Mouse (Mus musculus) mouse trophoblast stem cell (cell line): ENCODE results near the gene Als2.

ENCODE experiments used
- in situ Hi-C, 2 experiments: fragments of 300-500 bp; cut with MseI, MboI; formaldehyde crosslinking; loops; 2 replicates in 1 of 2; 3 replicates in 1 of 2; pipeline ENCODE4 v1.15.1; 2025

The Als2 gene

DNA sequence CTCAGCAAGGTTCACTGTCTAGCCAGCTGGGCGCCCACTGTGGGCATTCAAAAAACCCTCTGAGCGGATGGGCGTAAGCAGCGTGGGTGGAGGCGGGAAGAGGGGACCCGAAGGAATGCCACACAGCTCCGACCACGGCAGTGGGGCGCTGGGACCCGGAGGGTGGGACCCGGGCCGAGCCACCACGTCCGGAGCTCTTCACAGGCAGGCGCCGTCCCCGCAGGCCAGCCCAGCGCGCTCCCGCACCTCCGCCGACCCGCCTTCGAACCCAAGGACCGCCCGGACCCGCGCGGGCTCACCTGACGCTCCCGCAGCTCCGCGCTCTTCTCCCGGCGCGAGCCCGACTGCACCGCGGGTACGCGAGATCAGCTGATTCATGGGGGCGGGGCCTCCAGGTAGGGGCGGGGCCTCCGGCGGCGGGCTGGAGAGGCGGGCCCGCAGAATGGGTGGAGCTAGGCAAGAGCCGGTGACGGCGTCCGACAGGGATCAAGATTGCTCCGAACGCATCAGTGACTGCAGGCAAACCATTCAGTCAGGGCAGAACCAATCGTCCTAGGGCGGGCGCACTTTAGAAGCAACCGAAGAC lies at the start of gene Als2:
Gene Als2, minus strand, starts transcription at position 376 of the 586 bp plus-strand sequence.
- in situ Hi-C loops = loop anchor here in 1 of 2 experiments (5.0 to 10.0 kb wide), 2 partner anchors 92 to 170 kb away; no protein-coding TSS in a partner anchor

DNA sequence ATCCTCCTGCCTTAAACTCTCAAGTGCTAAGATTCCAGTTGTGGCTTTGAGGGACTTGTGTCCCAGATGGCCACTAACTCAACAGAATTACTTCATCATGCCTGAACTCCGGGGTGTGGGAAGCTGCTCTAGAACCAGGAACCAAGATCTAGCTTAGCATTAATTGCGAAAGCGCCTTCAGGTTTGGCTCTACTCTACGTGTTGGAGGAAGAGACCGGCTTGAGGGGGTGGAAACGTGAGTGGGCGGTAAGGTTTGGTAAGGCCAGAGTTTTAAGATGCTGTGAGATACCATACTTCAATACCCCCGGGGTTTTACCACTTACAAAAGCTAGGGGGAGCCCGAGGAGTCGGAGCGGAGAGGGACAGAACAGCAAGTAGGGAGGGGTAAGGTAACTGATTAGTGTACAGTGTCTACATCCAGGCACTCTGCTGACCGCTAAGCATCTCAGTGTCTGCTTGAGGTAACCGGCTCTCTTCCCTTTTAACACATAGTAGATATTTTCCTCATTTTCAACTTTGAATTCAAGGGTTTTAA lies 49.4 kb upstream of the Als2 start:
- in situ Hi-C loops = no loop called here

DNA sequence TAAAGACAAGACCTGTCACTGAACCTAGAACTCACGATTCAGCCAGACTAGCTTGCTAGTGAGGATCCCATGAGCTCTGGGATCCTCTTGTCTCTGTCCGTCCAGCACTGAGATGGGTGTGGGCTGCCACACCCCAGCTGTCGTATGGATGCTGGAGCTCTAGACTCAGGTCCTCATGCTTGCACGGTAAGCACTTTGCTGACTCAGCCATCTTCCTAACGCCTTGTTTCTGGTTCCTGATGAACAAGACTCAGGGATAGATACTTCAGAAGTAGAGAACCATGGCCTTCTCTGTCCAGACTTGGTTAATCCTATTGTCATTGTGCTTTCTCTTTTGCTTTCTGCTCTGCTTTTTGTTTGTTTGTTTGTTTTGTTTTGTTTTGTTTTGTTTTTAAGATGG lies 48.8 kb upstream of the Als2 start:
- in situ Hi-C loops = no loop called here

DNA sequence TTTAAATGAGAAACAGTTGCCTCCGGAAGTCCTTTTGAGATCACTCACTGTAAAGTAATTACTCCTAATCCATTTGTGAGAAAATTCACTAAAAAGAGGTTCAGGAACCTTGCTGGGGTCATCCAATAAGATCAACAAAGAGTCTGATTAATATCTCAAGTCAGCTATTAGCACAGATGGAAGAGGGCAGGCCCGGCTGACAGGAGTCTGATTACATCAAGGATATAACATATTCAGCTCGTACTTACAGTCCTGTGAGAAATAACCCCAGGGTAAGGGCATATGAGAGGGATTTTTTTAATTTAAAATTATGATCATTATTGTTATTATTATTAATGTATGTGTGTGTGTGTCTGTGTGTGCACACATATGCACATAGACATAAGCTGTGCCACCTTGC lies 35.2 kb upstream of the Als2 start:
- in situ Hi-C loops = no loop called here

DNA sequence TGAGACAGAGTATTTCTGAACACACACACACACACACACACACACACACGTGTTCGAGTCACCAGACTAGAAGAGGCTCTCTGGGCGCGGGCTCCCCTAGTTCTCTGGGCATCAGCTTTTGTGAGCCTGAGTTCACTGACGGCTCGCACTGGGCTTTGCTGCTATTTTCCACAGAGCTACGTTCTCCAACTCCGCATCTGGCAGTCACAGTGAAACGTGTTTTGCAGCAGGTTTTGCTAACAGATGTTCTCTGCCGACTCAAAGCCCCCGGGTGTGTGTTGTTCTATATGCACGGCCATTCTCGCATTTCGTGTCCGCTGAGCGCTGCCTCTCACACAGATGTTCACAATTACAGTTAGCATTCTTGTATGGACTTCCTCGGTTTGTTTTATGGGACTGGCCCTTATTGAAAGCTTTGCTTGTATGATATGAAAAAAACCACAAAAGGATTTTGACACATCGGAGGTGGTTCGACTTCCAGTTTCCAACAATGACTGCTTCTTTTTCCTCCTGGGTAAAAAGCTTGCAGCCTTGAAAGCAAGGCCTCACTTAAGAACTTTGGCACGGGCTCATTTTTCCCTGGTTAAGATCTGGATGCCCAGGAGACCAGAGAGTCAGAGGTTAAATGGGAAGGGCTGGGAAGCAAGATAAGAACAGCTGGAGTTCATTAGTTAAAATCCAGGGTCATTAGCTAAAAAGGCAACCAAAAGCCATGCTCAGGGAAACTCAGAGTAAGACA lies 33.1 kb upstream of the Als2 start:
- in situ Hi-C loops = no loop called here

DNA sequence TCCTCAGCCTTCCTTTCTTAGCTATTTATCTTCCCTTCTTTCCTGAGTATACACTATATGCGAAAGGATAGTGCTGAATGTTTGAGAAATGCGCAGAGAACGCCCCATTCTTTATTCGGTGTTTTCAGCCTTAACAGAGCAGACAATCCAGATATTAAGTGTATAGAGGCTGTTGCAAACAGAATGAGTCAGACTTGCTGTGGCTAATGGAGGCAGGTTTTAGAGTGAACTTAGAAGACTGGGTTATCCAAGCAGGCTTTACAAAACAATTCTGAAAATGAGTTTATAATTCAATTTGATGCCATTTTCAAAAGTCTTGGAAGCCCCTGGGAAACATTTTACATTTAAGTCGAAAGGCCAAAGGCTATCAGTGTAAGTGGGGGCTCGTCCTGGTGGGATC lies 32.4 kb upstream of the Als2 start:
- in situ Hi-C loops = no loop called here

DNA sequence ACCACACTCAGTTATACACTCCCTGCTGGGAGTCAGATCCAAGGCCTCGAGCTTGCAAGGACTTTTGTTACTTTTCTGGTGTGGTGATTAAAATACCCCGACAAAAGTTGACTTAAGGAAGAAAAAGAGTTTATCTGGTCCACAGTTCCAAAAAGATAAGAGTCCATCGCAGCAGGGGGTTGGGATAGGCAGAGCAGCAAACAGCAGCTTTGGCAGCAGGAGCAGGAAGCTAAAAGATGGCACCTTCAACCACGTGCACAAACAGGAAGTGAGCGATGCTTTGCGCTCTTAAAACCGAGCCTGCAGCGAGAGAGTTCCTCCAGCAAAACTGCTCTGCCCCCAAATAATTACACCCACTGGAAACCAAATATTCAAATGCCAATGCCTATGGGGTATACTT lies 31.9 kb upstream of the Als2 start:
- in situ Hi-C loops = no loop called here

DNA sequence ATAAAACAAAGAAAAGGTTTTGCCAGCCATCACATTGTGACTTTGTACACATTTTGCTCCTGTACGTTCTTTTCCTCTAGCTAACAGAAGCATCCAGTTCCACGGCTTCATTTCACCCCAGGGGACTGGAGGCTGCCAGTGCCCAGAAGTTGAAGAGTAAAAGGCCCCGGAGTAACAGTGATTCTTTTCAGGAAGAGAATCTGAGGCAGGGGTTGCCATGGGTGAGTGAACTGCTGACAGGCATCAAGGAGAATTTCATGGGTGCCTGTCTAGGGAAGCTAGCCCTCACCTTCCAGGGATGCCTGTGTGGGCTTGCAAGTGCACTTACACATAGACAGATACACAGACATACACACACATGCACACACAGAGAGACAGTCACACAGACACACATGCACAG lies 20.7 kb upstream of the Als2 start:
- in situ Hi-C loops = no loop called here

DNA sequence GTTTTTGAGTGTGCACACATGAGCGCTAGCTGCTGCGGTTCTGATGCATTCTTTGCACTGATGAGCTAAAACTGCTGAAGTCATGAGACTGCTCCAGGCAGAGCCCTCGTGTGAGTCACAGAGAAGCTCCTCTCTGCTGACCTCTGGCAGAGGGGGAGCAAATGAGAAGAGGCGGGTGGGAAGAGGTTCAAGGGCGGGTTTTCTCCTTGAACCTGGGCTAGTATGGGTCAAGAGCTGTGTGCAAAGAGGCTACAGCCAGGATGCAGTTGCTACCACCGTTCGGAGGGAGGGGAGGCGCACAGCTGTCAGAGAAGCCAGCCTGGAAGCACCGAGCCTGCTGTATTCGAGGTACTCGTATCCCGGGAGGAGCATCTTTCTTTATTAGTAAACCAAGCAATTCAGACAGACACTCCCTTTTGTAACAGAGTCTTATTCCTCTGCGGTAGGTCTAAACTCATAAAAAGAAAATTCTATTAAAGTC lies 19.8 kb upstream of the Als2 start, which contains the start of gene Cdk15:
Gene Cdk15, plus strand, starts transcription at position 156 of the 481 bp plus-strand sequence.
- in situ Hi-C loops = no loop called here

DNA sequence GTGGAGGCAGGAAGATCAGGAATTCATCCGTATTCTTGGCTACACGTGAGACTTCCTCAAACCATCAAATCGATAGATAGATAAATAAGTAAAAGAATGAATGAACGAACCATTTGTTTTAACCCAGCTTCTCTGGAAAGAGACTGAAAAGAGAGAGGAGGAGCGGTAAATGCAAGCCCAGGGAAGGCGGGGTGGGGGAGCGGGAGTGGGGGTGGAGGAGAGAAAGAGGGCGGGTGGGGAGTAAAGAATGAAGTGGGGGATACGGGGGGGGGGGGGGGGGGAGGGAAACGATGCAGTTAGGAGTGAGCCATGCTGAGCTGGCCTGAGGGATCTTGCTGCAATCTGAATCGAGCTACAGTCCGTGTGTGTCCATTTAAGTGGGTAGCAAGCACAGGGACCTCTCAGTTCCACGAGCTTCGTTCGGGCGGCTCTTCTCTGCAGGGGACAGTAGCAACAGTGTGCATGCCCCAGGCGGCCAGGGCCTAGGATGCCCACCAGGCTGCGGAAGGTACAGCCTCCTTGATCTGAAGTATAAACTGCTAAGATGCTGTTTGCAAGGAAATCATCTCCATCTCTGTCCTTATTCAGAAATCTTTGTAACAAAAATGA lies 16.4 kb upstream of the Als2 start:
- in situ Hi-C loops = no loop called here

DNA sequence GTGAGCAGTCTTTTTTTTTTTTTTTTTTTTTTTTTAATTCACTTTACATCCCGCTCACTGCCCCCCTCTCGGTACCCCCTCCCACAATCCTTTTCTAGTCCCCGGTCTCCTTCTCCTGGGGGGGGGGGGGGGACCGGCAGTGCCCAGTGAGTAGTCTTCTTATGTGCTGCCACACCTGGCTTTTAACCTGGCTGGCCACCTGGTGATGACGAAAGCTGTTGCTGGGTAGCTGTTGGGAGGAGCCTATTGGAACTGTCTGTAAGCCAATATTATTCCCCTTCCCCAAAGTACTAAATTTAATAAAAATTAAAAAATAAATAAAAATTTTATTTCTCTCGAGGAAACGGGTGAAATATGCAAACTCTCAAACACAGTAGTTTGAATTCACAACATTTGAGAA lies 15.7 kb upstream of the Als2 start:
- in situ Hi-C loops = no loop called here

DNA sequence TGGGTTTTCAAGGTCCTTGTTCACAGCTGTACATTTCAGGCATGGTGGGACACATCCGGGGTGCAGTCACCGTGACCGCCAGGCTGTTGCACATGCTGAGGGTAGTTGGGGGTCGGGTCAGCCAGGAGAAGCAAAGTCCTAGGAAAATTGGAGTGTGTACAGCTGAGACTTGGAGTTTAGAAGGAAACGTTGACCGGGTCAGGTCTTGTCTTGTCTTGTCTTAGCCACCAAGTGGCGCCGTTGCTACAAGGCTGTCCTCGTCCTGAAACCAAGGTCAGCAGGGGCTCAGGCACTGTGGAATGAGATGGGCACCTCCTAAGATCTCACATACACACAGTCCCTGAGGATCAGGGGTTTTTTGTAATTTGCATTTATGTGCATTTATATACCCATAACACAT lies 10.6 kb upstream of the Als2 start:
- in situ Hi-C loops = no loop called here

DNA sequence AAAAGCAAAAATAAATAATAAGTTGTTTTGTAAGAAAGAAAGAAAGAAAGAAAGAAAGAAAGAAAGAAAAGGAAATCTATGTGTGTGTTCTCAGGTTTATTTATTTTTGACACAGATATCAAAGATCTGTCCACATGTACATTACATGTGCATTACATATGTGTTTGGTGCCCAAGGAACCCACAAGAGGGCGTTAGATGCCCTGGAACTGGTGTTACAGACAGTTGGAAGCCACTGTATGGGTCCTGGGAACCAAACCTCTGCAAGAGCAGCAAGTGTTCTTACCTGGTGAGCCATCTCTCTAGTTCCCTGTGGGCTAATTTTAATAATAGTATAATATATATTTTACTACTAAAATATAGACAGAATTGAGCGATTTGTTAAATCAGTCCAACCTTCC lies 6.7 kb upstream of the Als2 start:
- in situ Hi-C loops = no loop called here

DNA sequence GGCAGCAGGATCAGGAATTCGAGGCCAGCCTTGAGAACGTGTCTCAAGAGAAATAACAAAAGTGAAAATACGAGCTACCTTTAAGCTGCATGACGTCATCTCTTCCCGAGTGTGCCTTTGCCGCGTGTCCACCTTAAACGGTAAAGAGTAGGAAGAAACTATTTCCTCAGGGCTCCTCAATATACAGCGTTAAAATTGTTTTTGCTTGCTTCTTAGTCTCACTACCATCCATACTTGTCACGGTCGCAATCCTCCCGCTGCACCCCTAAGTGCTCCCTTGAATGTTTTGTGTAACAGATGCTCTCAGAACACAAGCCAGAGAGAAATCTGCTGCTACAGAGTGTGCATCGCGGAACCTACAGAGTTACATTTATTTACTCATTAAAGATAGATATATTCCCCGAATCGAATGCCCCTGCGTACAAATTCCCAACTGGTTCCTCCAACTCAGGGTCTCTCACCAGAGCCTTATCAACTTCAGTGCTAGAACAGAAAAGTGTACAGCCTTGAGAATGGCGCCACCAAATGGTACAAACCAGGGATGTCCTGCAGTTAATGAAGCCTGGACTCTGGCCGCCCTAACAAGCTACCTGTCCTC lies 682 bp upstream of the Als2 start:
- in situ Hi-C loops = loop anchor here in 1 of 2 experiments (5.0 to 10.0 kb wide), 2 partner anchors 93 to 170 kb away; no protein-coding TSS in a partner anchor

DNA sequence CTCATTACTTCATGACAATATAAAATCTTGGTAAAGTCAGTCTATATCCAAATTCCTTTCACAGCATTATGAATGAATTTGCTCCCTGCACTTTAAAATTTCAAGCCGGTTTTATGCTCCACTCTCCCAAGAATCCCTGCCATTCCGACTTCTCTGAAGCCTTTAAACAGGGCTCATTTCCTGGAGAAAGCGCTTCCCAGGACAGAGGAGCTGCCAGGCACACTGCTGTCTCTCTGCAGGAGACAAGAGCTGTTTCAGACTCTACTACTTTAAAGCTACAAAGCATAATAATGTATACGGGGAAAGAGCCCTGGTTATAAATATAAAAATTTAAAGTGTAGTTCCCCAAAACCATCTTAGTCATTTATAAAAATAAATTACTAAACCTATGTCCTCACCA lies 7.8 kb downstream of the Als2 start:
- in situ Hi-C loops = no loop called here

DNA sequence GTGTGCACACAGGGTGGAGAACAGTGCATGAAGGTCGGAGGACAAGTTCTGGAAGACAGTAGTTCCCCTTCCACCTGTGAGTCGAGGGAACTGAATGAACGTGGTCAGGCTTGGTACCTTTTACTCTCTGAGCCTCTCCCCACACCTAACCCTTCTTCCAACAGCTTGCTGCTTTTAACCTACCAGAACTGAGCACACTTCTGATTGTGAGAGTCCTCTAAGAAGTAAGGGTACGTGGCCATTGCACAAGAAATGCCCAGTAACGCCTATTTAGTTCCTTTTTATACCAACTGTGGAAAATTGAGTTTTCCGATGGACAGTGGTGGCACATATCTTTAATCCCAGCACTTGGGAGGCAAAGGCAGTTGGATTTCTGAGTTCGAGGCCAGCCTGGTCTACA lies 8.5 kb downstream of the Als2 start:
- in situ Hi-C loops = no loop called here

DNA sequence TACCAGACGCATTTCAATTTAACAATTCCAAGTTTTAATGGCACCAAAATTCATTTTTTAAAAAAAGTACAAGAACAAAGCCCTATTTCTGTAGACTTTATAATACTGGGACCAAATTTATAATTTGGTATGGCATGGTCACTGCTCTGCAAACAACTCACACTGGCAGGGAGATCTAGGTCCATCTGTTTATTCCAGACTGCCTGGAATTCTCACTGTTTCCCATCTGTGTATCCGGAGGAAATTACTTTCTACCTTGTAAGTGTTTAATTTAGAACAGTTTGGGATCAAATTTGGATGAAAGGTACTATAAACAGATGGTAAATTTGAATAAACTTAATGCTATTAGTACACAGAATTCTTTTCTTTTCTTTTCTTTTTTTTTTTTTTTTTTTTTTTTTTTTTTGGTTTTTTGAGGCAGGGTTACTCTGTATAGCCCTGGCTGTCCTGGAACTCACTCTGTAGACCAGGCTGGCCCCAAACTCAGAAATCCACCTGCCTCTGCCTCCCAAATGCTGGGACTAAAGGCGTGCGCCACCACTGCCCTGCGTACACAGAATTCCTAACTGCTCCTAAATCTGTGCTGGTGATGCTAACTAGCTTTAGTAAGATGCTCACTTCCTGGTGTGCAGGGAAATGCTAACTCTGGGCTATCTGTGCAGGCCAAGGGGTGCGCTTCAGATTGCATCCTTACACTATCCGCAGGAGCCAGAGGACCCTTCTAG lies 14.8 kb downstream of the Als2 start:
- in situ Hi-C loops = no loop called here

DNA sequence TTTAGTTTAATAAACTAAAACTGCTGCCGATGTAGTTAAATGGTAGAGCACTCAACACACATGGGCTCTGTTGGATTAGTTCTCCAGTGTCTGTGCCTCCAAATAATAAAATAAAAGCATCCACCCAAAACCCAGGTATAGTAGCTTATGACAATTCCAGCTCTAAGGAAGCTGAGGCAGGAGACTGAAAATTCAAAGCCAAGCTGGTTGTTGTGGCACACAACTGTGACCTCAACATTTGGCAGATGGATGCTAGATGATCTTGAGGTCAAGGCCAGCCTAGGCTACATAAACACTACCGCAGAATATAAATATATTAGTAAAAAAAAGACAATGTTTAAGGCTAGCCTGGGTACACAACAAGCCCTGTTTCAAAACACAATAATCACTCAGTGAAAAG lies 15.4 kb downstream of the Als2 start:
- in situ Hi-C loops = no loop called here

DNA sequence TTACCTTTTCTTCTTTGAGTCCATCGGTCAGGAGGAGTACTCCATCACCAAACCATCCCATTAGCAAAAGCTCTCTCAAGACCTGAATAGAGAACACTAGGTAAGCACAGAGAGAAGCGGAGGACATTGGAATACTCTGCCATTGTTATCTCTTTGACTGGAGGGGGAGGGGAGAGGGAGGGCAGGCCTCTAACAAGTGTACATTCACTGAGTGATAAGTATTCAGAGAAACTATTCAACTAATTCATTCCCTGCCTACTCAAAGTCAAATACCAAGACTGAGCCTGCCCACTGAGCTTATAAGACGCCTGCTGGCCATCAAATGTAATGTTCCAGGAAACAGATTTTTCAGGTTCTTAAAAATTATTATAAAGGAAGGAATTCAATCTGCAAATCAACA lies 16.7 kb downstream of the Als2 start:
- in situ Hi-C loops = no loop called here

DNA sequence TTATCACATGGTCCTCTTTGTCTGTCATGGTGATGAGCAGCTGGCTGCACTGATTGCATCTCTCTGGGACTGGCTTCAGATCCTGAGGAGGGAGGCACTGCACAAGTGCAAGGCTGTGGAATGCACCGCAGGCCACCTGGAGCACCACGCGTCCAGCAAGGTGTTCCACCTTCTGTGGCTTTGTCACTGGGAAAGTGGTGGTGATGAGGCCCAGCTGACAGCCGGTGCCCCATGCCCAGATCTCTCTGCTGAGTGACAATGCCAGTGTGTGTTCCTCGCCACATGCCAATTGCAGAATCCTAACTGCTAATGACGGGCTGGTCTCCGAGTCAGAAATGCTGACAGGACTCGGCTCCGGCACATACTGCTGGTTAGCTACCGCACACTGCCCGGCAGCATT lies 21.6 kb downstream of the Als2 start:
- in situ Hi-C loops = no loop called here

DNA sequence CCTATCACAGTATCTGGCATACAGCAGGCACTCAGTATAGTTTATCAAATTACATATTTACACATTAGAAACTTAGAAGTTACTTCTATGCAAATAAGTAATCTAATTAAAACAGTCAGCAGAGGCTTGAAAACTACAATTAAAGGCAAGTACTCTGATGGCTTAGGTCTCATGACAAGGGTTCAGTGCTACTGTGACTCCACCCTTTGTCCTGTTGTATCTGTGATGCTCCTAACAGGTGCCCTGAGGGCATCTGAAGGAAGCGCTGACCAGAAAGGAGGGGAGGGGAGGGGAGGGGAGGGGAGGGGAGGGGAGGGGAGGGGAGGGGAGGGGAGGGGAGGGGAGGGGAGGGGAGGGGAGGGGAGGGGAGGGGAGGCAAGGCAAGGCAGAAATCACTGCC lies 24.1 kb downstream of the Als2 start:
- in situ Hi-C loops = no loop called here
